Mouse (Mus musculus): ENCODE measurements at regions not wholly inside any gene's neighbourhood (a gene's known extent, or its start where the extent isn't known, plus 50 kb on each side); places are given as distances from the start of the nearest gene placed in this dataset.
A peak's percentile ranks its signal among the peaks of the same experiment; 100 is the strongest.

GRCm38 (mm10) chr10:125467503-125467902 is 78.2 kb upstream of the Slc16a7 start:
- DNase-seq (ENCODE audit: low read depth, low spot score) = no peak

- DNase-seq (ENCODE audit: low read depth, low spot score) = no peak
Observed at GRCm38 (mm10) chr10:125488350-125488749, 99.1 kb upstream of the Slc16a7 start.

- no peak for DNase-seq (ENCODE audit: low read depth, low spot score)
Observed at GRCm38 (mm10) chr10:125490395-125490794, 101.1 kb upstream of the Slc16a7 start.

GRCm38 (mm10) chr10:125494489-125494888 is 105.2 kb upstream of the Slc16a7 start:
- DNase-seq (ENCODE audit: low read depth, low spot score) = no peak

- DNase-seq (ENCODE audit: low read depth, low spot score) = no peak
Observed at GRCm38 (mm10) chr10:125498347-125498746, 109.1 kb upstream of the Slc16a7 start.

- DNase-seq (ENCODE audit: low read depth, low spot score) = no peak
Observed at GRCm38 (mm10) chr10:125500338-125500737, 111.1 kb upstream of the Slc16a7 start.

GRCm38 (mm10) chr10:125515026-125515425 is 125.8 kb upstream of the Slc16a7 start:
- DNase-seq (ENCODE audit: low read depth, low spot score) = no peak

GRCm38 (mm10) chr10:125530876-125531275 is 141.6 kb upstream of the Slc16a7 start:
- no peak for DNase-seq (ENCODE audit: low read depth, low spot score)

GRCm38 (mm10) chr10:125538316-125538715 is 149.1 kb upstream of the Slc16a7 start:
- DNase-seq (ENCODE audit: low read depth, low spot score) = peak; percentile 36

- no peak for DNase-seq (ENCODE audit: low read depth, low spot score)
Observed at GRCm38 (mm10) chr10:125586489-125587147, 197.4 kb upstream of the Slc16a7 start.

GRCm38 (mm10) chr10:125593006-125593405 is 203.7 kb upstream of the Slc16a7 start:
- no peak for DNase-seq (ENCODE audit: low read depth, low spot score)

GRCm38 (mm10) chr10:125607787-125608617 is 218.7 kb upstream of the Slc16a7 start:
- DNase-seq (ENCODE audit: low read depth, low spot score) = no peak

- no peak for DNase-seq (ENCODE audit: low read depth, low spot score)
Observed at GRCm38 (mm10) chr10:125610353-125610752, 221.1 kb upstream of the Slc16a7 start.

- no peak for DNase-seq (ENCODE audit: low read depth, low spot score)
Observed at GRCm38 (mm10) chr10:125612773-125613172, 223.5 kb upstream of the Slc16a7 start.

GRCm38 (mm10) chr10:125621376-125621775 is 232.1 kb upstream of the Slc16a7 start:
- DNase-seq (ENCODE audit: low read depth, low spot score) = no peak

GRCm38 (mm10) chr10:125623836-125624235 is 234.6 kb upstream of the Slc16a7 start:
- DNase-seq (ENCODE audit: low read depth, low spot score) = no peak

- peak; percentile 62 for DNase-seq (ENCODE audit: low read depth, low spot score)
Observed at GRCm38 (mm10) chr10:125667906-125668305, 278.6 kb upstream of the Slc16a7 start.

GRCm38 (mm10) chr10:125673637-125674036 is 284.4 kb upstream of the Slc16a7 start:
- peak; percentile 20 for DNase-seq (ENCODE audit: low read depth, low spot score)

- peak; percentile 38 for DNase-seq (ENCODE audit: low read depth, low spot score)
Observed at GRCm38 (mm10) chr10:125679644-125680043, 286.3 kb upstream of the Lrig3 start.

GRCm38 (mm10) chr10:125685130-125685529 is 280.8 kb upstream of the Lrig3 start:
- no peak for DNase-seq (ENCODE audit: low read depth, low spot score)

GRCm38 (mm10) chr10:125693505-125693904 is 272.5 kb upstream of the Lrig3 start:
- no peak for DNase-seq (ENCODE audit: low read depth, low spot score)

- no peak for DNase-seq (ENCODE audit: low read depth, low spot score)
Observed at GRCm38 (mm10) chr10:125696159-125696558, 269.8 kb upstream of the Lrig3 start.
